Mouse (Mus musculus) adrenal gland, postnatal 14 days (tissue): Measurements from ENCODE around the gene Plcb1. TPM values are rescaled to one million over a fixed set of nuclear protein-coding genes. Genes with fewer than 3 reads are reported as not detected.

Source experiments
- DNase-seq: peaks from one replicate; pipeline ENCODE4 v3.0.0; 2021; ENCODE audit warnings: mixed read lengths
- long read RNA-seq, 2 experiments: library from polyadenylated mRNA; stranded (forward); transcript quantifications; one replicate each; pipeline ENCODE4 v2.0.0; 2021
- total RNA-seq: library from RNA; stranded (reverse); gene quantifications from 2 replicates; pipeline ENCODE4 v1.2.3, GENCODE M21; 2021

Gene Plcb1
- total RNA-seq = 46.0 and 56.2 TPM in 2 replicates
- long read RNA-seq, experiment 1, partial matches to known transcripts = 7 of 7 reads
- long read RNA-seq, experiment 1, other reads (novel, unspliced or antisense) = 0 of 7 reads
- long read RNA-seq, experiment 2, partial matches to known transcripts = 6 of 12 reads
- long read RNA-seq, experiment 2, other reads (novel, unspliced or antisense) = 5 of 12 reads

DNA sequence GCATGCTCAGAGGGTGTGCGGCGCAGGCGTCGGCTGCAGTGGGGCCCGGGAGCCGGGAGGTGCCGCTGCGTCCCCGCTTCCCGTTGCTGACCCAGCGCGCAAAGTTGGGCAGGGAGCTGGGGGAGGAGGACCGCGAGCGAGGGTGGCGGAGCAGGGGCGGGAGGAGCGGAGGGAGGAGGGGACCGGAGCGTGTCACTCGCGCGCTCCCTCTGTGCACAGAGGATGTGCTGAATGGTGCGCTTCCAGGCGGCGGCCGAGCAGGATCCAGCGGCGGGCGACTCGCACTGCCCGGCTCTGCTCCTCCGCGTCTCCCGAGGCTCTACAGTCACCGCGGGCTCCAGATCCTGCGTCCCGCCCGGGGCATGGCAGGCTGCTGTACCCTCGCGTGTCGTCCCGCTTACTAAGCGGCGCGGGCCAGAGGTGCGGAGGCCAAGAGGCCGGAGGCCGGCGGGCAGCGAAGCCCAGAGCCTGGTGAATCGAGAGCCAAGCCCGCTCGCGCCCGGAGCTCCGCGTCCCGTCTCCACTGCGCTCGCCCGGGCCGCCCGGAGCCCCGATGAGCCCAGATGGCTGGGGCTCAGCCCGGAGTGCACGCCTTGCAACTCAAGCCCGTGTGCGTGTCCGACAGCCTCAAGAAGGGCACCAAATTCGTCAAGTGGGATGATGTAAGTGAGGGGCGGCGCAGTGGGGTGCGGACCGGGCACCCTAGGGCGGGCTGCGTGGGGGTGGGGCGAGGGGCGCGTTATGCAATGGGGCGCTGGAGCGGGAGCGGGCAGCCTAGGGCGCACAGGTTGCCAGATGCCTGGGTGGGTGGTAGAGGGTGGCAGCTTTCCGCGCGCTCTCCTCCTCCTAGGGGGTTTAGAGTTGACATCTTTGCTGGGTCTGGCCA is at the start of gene Plcb1:
Gene Plcb1, plus strand, starts transcription at position 98 of the 886 bp plus-strand sequence.
- DNase-seq = peak; percentile 96

- DNase-seq = no peak
These were observed 30.3 kb upstream of the Plcb1 start for GRCm38 (mm10) chr2:134755537-134755936.

GRCm38 (mm10) chr2:134756086-134756485 is 29.8 kb upstream of the Plcb1 start:
- DNase-seq = no peak

DNA sequence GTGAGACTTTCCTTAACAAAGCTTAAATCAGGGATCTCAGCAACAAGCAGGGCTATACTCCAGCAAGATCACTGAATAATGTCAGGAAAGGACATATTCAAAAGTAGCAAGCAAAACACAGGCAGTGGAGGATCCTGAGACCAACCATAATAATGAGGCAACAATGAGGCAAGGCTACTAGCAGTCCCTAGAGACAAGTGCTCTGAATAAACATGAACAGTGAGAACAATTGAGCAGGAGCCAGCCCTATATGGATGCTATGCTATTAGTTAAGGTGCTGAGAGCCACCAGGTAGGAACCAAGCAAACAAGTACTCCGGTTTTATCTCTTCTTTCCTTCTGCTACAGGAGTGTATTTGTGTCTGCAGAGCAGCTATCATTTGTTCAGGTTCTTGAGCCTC is 24.8 kb upstream of the Plcb1 start:
- DNase-seq = no peak

- no peak for DNase-seq
These were observed 22.4 kb upstream of the Plcb1 start for GRCm38 (mm10) chr2:134763406-134763990.

DNA sequence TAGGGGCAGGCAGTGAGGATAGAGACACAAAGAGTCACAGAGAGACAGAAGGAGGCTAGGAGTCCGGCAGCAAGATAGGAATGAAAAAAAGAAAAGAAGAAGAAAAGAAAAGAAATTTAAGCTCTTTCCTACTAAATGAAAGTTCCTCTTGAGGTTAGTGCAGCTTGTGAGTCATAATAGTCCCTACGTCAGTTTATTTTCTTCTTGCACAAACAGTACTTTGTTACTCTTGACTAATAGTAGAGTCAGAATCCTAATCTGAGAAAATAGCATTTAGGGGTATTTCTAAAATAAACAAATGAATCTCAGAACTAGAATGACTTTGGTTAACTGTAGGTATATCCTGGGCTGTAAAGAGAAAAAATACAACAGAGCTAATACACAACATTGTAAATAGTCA is 21.4 kb upstream of the Plcb1 start:
- DNase-seq = no peak

GRCm38 (mm10) chr2:134779826-134780225 is 6.0 kb upstream of the Plcb1 start:
- no peak for DNase-seq

GRCm38 (mm10) chr2:134780316-134780715 is 5.6 kb upstream of the Plcb1 start:
- DNase-seq = no peak

DNA sequence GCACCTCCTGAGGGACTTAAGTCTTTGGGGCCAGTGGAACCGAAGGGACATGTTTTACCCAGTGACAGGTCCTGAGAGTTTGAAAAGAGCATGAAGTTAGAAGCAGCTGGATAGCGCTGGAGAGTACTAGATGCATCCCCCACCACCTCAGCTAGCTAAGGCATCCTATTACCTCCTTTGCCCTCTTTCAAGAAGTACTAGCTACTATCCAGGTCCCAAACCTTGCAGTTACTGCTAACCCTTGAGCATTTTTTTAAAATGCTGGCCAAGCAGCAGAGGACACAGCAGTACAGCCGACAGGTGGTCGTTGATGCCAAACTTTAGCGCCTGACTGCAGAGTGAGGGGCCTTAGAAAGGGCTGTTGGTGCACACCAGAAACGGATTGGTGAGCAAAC is 986 bp downstream of the Plcb1 start:
- DNase-seq = no peak

DNA sequence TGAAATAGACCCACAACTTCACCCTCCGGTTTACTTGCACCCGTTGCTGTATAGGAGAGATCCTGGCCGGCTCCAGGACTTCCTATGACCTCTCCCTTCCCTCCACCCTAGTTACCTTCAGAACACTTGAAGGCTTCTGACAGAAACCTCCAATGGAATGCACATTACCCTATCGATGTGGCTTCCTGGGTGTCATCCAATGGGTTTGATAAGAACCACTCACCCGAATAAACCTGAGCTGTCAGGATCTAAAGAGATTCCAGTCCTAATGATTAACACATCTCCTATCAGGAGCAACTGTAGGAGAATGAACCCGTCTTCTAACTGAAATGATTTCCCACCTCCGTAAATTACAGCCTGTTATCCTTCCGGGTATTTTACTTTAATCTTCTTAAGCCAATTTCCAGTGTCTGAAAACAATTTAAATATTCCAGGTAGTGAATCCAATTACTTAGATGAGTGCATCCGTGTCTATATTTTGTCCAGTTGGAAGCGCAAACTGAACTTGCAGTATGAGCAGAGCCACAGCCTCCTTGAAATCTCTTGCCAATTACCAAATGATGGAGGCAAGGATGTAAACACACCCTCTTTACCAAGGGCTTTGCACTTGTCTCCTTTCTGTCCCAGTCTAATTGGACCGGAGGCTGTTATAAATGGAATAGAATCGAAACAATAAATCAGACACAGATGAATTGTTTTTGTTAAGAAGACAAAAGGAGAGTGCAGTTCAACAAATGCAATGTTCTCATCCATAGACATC is 1.6 kb downstream of the Plcb1 start:
- peak; percentile 12 for DNase-seq

- DNase-seq = no peak
These were observed 7.1 kb downstream of the Plcb1 start for GRCm38 (mm10) chr2:134792926-134793325.

DNA sequence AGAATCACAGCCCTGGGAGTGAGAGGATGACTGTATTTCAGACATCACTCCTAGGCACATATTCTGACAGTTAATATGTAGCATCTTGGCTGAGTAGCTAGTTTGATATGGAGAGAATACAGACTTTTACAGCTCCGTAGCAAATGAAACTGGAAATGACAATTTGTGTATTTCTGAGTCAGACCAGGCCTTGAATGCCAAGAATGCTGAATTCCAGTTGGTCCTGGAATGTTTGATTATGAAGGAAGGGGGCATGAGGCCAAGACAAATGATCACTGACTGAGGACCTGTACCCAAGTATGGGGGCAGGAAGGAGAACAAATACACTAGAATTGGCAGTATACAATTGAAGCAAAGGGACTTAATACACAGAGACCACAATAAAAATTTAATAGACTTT is 14.4 kb downstream of the Plcb1 start:
- DNase-seq = peak; percentile 39

GRCm38 (mm10) chr2:134816383-134816782 is 30.5 kb downstream of the Plcb1 start:
- peak; percentile 49 for DNase-seq

DNA sequence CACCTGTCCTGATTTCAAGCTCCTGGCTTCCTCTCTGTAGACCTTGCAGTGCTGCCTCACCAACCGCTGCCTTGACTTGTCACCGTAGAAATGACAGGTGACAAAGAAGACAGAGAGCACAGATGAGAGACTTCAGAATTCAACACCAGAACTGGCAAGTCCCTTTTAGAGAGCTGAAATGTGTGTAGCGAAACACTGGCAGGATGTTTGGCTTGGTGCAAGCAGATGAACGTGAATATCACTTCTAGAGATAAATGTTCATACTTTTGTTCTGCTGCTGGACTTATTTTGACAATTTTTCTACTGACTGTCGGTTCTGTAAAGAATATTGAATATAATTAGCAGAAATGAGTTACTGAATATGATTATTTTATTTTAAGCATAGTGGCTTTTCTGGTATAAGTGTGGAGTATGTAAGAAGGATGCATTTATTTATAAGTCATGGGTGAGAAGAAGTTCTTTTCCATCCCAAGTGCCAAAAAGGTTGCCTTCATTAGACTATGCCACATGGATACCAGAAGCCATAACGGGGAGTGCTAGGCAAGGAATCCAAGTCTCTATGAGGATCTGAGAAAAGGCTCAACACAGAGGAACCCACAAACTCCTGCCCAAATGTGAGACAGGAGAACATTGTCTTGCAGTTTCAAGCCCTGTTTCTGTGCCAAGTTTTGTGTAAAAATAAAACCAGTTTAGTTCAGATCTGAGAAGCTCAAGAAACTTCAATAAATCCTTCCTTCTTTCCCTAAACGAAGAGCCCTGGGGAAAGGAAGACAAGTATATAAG is 31.4 kb downstream of the Plcb1 start:
- no peak for DNase-seq

DNA sequence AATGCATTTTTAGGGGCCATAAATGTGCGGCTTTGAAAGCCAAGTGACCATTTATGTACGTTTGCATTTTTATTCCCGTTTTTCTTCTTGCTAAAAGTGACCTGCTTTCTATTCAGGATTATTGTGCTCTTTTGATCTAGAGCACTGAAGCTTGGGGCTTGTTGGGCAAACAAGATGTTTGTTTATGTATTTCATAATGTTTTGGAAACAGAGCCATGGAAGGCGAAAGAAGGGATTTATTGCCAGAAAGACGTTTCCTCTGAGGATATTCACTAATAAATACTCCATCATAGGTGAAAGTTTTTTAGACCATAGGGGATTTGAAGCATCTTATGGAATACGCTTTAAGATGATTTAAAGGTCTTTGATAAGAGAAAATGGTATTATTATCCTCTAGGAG is 35.3 kb downstream of the Plcb1 start:
- DNase-seq = no peak

DNA sequence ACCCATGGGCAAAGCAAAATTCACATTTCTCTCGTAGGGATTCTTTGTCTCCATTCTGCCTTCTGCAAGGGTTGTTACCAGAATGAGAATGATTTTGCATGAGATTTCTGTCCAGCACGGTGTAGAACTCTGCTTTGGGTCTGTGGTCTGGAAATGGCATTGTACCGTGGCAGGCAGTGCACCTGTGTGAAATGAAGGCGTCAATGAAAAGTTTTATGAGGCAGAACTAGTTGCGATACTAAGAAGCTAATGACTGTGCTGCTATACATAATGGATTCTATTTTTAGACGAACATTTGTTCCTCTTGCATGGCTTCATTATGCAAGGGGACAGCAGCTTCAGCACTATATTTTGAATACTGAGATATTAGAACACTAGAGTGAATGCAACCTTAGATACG is 39.8 kb downstream of the Plcb1 start:
- DNase-seq = no peak

DNA sequence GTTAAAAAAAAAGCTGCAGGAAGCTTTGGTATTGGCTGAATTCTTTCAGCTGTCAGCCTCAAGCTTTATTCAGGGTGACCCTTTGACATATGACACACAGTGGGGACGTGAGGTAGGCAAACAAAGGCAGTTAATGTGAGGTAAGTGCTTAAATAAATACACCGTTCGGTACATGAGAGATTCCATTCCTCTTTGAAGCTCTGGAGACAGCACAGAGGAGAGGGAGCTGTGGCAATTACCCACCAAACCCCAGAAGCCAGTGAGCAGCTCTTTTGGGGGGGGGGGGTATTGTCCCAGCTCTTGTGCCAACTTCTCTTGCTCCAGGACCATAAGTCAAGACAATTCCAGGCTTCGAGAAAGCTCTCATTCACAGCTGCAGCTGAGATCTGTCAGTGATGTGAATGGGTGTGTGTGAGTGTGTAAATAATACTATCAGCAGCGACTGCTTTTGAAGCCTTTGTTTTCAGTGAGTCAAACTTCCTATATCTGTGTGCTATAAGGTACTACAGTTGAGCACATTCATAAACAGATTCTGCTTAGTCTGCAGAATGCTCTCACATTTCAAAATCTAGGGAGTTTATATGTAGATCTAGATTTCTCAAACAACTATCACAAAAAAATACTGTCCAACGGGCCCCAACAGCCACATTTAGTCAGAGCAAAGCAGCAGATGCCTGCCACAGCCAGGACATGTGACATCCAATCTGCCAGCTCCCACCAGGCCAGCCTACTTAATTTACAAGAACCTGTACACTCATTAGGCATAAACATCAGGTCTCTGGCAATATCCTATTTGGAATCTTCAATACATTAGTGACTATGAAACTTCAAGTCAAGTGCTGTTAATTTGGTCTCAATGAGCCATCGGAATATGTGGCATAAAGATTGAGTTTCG is 40.5 kb downstream of the Plcb1 start:
- DNase-seq = no peak

GRCm38 (mm10) chr2:134827778-134828487 is 42.1 kb downstream of the Plcb1 start:
- DNase-seq = no peak

DNA sequence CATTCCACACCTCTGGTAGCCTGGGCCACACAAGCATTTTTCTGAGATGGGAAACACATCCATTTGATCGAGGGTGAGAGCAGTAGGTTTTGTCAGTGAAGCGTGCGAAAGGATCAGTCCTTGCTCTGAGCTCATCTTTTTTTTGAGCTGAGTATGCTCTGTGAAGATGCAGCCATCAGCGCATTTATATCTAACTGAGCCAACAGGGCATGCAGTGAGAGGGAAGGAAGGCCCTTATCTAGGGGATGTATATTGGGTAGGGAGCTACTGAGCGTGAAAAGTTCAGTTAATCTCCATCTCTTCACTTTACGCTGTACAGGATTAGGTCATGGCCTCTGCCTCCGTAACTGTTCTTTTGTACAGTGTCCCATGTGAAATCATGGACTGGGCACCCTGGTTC is 46.0 kb downstream of the Plcb1 start:
- no peak for DNase-seq

DNA sequence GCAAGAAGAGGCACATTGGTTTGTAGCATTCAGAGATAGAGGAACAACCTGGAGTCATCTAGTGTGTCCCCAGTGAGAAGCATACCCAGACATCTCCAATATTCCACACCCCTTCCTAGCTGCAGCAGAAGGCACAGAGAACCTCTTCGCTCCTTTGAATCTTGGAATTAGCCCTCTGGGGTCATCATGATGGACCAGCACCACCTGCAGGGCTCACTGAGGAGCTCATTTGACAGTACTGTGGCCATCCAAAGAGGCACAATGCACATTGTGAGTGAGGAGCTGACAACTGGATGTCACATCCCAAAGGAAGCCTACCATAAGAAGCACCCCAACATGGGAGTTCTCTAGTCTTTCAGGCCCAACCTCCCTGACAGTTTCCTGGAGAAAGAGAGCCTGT is 50.2 kb downstream of the Plcb1 start:
- no peak for DNase-seq
